Mouse (Mus musculus) limb, embryonic 14.5 days (tissue): Measurements from ENCODE around the gene Klb. TPM values are rescaled to one million over a fixed set of nuclear protein-coding genes. Genes with fewer than 3 reads are reported as not detected.

Source experiments
- ATAC-seq: fragments of 200-750 bp; cut with Nextera tagmentation; 2 replicates; pipeline ENCODE4 v1.8.0; 2017; ENCODE audit warnings: low read depth, moderate number of reproducible peaks, moderate TSS enrichment; ENCODE audit not compliant: low FRiP score
- DNase-seq: peaks from one replicate; pipeline ENCODE4 v3.0.0-alpha.2; 2015; ENCODE audit warnings: low spot score
- H3K27ac ChIP-seq: fragments of 300-500 bp; sonication (generic); replicated peaks from 2 replicates; pipeline ENCODE4 v1.5.1; 2014; ENCODE audit warnings: low read depth, mild to moderate bottlenecking, low read length, moderate library complexity, mixed read lengths
- H3K27me3 ChIP-seq: fragments of 300-500 bp; sonication (generic); 2 replicates; pipeline ENCODE4 v1.6.1; 2014; ENCODE audit warnings: low read length, mixed read lengths; ENCODE audit not compliant: control insufficient read depth, insufficient read depth
- H3K36me3 ChIP-seq: fragments of 300-500 bp; sonication (generic); 2 replicates; pipeline ENCODE4 v1.6.1; 2014; ENCODE audit warnings: mild to moderate bottlenecking, low read length, moderate library complexity, mixed read lengths; ENCODE audit not compliant: control insufficient read depth, insufficient read depth
- H3K4me1 ChIP-seq: fragments of 300-500 bp; sonication (generic); 2 replicates; pipeline ENCODE4 v1.6.1; 2014; ENCODE audit warnings: antibody characterized with exemption, low read length, mixed read lengths; ENCODE audit not compliant: control insufficient read depth, insufficient read depth
- H3K4me2 ChIP-seq: fragments of 300-500 bp; sonication (generic); replicated peaks from 2 replicates; pipeline ENCODE4 v1.6.1; 2014; ENCODE audit warnings: low read depth, mild to moderate bottlenecking, low read length, moderate library complexity; ENCODE audit not compliant: severe bottlenecking
- H3K4me3 ChIP-seq: fragments of 300-500 bp; sonication (generic); replicated peaks from 2 replicates; pipeline ENCODE4 v1.5.1; 2014; ENCODE audit warnings: low read length
- H3K9ac ChIP-seq: fragments of 300-500 bp; sonication (generic); 2 replicates; pipeline ENCODE4 v1.6.1; 2014; ENCODE audit warnings: mild to moderate bottlenecking, low read depth, low read length, moderate library complexity; ENCODE audit not compliant: severe bottlenecking
- H3K9me3 ChIP-seq: fragments of 300-500 bp; sonication (generic); 2 replicates; pipeline ENCODE4 v1.6.1; 2016; ENCODE audit warnings: low read length; ENCODE audit not compliant: control insufficient read depth
- POLR2A ChIP-seq: fragments of 200-500 bp; IDR thresholded peaks from 2 replicates; pipeline ENCODE4 v1.8.0; 2012; ENCODE audit warnings: inconsistent platforms, mild to moderate bottlenecking, moderate library complexity, borderline replicate concordance; ENCODE audit not compliant: insufficient read depth, insufficient read length; ENCODE audit errors: extremely low read depth
- WGBS: fragments of 180-500 bp; shearing (Covaris S2); extraction: QIAGEN DNeasy Blood & Tissue Kit; methylation state at CpG from one replicate; pipeline ENCODE4 v1.1.7; 2014; 5-methylcytosine and 5-hydroxymethylcytosine counted together
- polyA plus RNA-seq, 2 experiments: library from polyadenylated mRNA; depleted of rRNA in 1 of 2; stranded (reverse) in 1 of 2; unstranded in 1 of 2; fragments of >200 nt; fragmentation: Nextera tagmentation in 1 of 2; extraction: Ambion mirVana in 1 of 2; gene quantifications; 2 replicates each; pipeline versions ENCODE4 v1.2.1 to v1.2.3; 2012 to 2014

The Klb gene
- polyA plus RNA-seq, 2 experiments: 0.11 TPM; not detected in 1

GRCm38 (mm10) chr5:65425251-65425650 lies 77.1 kb downstream of the Klb start:
- no peak for ATAC-seq
- H3K4me1 ChIP-seq: peaks cover 4% of the 10 kb centered on the region; the same call in 1 of the 2 replicates
- no peak for DNase-seq
- no peak overlapping the region for H3K27ac ChIP-seq
- no peaks in the 10 kb centered on the region for H3K9me3 ChIP-seq
- H3K4me2 ChIP-seq: no peak overlapping the region
- no peaks in the 10 kb centered on the region for H3K27me3 ChIP-seq
- WGBS: 93% methylated on average over 5 of the region's 5 CpGs
- TF ChIP-seq POLR2A: no peak
- peaks cover 76% of the 10 kb centered on the region for H3K36me3 ChIP-seq
- no peak overlapping the region for H3K9ac ChIP-seq
- no peak overlapping the region for H3K4me3 ChIP-seq

- no peaks in the 10 kb centered on the region for H3K27me3 ChIP-seq
- ATAC-seq: no peak
- no peak for DNase-seq
- no peak for TF ChIP-seq POLR2A
- H3K27ac ChIP-seq: no peak overlapping the region
- H3K4me3 ChIP-seq: no peak overlapping the region
- no peak overlapping the region for H3K4me2 ChIP-seq
- H3K9ac ChIP-seq: no peak overlapping the region
- H3K4me1 ChIP-seq: peaks cover 8% of the 10 kb centered on the region; the same call in 1 of the 2 replicates
- peaks cover 49% of the 10 kb centered on the region for H3K36me3 ChIP-seq
- no peaks in the 10 kb centered on the region for H3K9me3 ChIP-seq
- 45% methylated on average over 4 of the region's 4 CpGs for WGBS
Observed at GRCm38 (mm10) chr5:65428321-65428720, 80.2 kb downstream of the Klb start.

GRCm38 (mm10) chr5:65429441-65429840 lies 81.3 kb downstream of the Klb start:
- Histone ChIP-seq H3K4me1 (peaks cover 14% of the 10 kb centered on the region; the same call in 1 of the 2 replicates), H3K27ac (no peak overlapping the region), H3K4me2 (no peak overlapping the region), H3K27me3 (no peaks in the 10 kb centered on the region), H3K9me3 (no peaks in the 10 kb centered on the region), H3K9ac (no peak overlapping the region), H3K4me3 (no peak overlapping the region), H3K36me3 (peaks cover 38% of the 10 kb centered on the region)
- no peak for TF ChIP-seq POLR2A
- WGBS: 88% methylated on average over 5 of the region's 5 CpGs
- no peak for DNase-seq
- ATAC-seq: no peak

Other genes starting within 250 kb of the Klb start
- gene Klhl5, start 240.8 kb upstream of the Klb start, polyA plus RNA-seq (2012; rRNA removed): 27.4 and 28.8 TPM in 2 replicates
- 20.4 and 23.2 TPM in 2 replicates for gene Klhl5, start 240.8 kb upstream of the Klb start, polyA plus RNA-seq (2014; fragmentation: Nextera tagmentation; extraction: Ambion mirVana)
- 11.9 and 12.4 TPM in 2 replicates for gene Wdr19, start 148.6 kb upstream of the Klb start, polyA plus RNA-seq (2012; rRNA removed)
- gene Wdr19, start 148.6 kb upstream of the Klb start, polyA plus RNA-seq (2014; fragmentation: Nextera tagmentation; extraction: Ambion mirVana): 8.4 and 11.4 TPM in 2 replicates
- 40.1 and 50.1 TPM in 2 replicates for gene Rfc1, start 12.6 kb upstream of the Klb start, polyA plus RNA-seq (2012; rRNA removed)
- gene Rfc1, start 12.6 kb upstream of the Klb start, polyA plus RNA-seq (2014; fragmentation: Nextera tagmentation; extraction: Ambion mirVana): 92.1 and 99.1 TPM in 2 replicates
- gene Rpl9, start 43.1 kb downstream of the Klb start, polyA plus RNA-seq (2012; rRNA removed): 912 and 1,134 TPM in 2 replicates
- gene Rpl9, start 43.1 kb downstream of the Klb start, polyA plus RNA-seq (2014; fragmentation: Nextera tagmentation; extraction: Ambion mirVana): 1,325 and 1,347 TPM in 2 replicates
- gene Lias, start 43.2 kb downstream of the Klb start, polyA plus RNA-seq (2012; rRNA removed): 27.9 and 36.8 TPM in 2 replicates
- gene Lias, start 43.2 kb downstream of the Klb start, polyA plus RNA-seq (2014; fragmentation: Nextera tagmentation; extraction: Ambion mirVana): 62.7 and 63.7 TPM in 2 replicates
- 83.8 and 98.8 TPM in 2 replicates for gene Ugdh, start 87.6 kb downstream of the Klb start, polyA plus RNA-seq (2012; rRNA removed)
- gene Ugdh, start 87.6 kb downstream of the Klb start, polyA plus RNA-seq (2014; fragmentation: Nextera tagmentation; extraction: Ambion mirVana): 125 and 127 TPM in 2 replicates
- not detected in 2 replicates for gene Gm43552, start 144.5 kb downstream of the Klb start, polyA plus RNA-seq (2012; rRNA removed)
- gene Gm43552, start 144.5 kb downstream of the Klb start, polyA plus RNA-seq (2014; fragmentation: Nextera tagmentation; extraction: Ambion mirVana): not detected in 2 replicates
- 76.7 and 93.7 TPM in 2 replicates for gene Smim14, start 188.9 kb downstream of the Klb start, polyA plus RNA-seq (2012; rRNA removed)
- gene Smim14, start 188.9 kb downstream of the Klb start, polyA plus RNA-seq (2014; fragmentation: Nextera tagmentation; extraction: Ambion mirVana): 137 and 138 TPM in 2 replicates
- 70.9 and 107 TPM in 2 replicates for gene Ube2k, start 188.9 kb downstream of the Klb start, polyA plus RNA-seq (2012; rRNA removed)
- gene Ube2k, start 188.9 kb downstream of the Klb start, polyA plus RNA-seq (2014; fragmentation: Nextera tagmentation; extraction: Ambion mirVana): 134 and 137 TPM in 2 replicates